Mouse (Mus musculus) urinary bladder, postnatal 25 days (tissue): ENCODE results near the gene St6galnac3.

Experiments
- DNase-seq: peaks from one replicate; pipeline ENCODE4 v3.0.0; 2022; ENCODE audit warnings: low spot score

St6galnac3 gene

DNA sequence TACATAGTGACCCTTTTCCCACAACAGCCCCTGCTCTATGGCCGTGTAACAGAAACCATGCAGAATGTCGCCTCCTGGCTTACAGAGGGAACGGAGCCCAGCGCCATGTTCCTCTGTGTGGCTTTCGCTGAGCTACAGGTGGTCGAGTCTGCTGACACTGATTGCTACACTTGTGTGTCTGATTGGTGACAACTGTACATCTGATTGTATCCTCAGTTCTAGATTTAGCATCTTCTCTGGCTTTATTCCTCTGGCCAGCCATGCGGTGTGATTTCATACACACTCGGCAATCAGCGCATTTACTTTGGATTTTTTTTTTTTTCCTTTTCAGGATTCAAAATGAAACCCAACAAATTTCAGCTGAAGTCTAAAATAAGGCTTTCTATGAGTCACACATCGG, 523.1 kb downstream of the St6galnac3 start:
- DNase-seq = no peak

DNA sequence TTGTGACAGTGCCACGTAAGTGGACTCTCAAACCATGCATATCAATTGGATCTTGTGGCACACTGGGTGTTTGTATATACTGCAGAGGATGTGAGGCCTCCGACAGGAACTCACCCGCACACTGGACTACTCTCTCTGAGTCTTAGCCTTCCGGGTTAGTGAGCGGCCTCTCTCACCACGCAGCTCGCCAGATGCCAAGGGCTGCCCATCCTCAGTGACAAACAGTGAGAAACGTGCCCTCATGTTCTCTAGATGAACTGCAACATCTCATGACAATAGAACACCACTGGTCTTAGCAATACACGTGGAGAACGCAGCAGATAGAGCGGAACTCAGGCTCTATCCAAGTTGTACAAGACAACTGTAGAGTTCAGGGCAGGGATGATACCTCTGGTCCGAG, 524.2 kb downstream of the St6galnac3 start:
- DNase-seq = no peak

DNA sequence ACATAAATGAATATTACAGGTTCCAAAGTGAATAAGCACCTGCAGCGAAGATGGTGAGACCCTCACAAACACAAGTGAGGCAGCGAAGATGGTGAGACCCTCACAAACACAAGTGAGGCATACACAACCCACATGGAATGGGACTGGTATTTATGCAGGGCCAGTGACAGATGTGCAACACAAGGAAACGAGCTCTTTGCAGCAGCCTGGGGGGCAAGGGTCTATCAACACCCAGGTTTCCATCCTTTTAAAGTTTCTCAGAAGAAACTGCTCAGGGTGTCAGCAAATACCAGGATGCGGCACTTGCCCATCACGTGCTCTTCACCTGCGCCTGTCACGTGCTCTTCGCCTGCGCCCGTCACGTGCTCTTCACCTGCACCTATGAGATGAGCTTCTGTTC, 524.9 kb downstream of the St6galnac3 start:
- no peak for DNase-seq

DNA sequence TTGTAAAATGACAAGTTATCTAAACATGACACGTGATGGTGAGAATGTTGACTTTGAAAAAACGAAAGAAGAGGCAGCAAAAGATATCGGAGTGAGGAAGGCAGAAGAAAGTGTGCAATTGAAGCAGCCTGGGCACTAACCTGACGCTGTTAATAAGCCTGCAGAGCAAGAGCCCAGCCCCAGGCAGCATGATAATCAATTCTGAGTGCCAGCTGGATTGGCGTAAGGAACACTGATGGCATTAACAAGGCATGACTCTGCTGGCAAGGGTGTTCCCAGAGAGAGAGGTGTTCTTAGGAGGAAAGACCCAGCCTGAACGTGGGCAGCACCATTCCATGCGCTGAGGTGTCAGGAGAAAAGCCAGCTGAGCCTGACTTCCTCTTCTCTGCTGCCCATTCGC, 525.7 kb downstream of the St6galnac3 start:
- no peak for DNase-seq

DNA sequence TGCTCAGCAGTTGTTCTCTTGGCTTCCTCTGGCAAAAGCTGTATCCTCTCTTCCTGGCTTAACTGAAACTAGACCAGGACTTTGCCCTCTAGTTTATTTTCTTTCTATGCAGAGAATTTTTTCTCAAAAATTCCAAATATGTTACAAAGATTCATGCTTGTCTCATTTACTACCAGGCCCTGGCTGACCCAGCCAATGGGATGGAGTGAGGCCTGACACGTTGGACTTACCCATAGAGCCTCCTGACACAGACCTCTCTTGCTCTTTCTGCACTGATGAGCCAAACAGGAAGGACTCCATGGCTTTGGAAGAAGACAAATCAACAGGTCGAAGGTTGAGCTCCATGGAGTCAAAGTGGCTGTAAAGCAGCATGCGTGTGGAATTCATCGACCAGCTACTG, 526.5 kb downstream of the St6galnac3 start:
- DNase-seq = no peak

DNA sequence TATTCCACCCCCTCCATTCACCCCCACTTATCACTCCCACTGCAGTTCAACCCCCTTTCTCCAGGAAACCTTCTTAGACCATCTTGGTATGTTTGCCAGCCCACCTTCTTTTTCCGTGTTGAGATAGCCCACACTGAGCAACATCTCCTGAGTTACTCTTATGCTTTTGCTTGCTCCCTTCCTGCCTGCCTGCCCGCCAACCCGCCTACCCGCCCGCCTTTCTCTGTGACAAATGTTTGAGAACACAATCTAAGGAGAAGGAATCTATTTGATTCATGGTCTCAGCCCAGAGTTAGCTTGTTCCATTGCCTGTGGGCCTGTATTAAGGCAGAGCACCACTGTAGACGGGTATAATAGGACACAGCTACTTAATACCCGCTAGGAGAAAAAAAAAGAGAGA, 531.9 kb downstream of the St6galnac3 start:
- no peak for DNase-seq

DNA sequence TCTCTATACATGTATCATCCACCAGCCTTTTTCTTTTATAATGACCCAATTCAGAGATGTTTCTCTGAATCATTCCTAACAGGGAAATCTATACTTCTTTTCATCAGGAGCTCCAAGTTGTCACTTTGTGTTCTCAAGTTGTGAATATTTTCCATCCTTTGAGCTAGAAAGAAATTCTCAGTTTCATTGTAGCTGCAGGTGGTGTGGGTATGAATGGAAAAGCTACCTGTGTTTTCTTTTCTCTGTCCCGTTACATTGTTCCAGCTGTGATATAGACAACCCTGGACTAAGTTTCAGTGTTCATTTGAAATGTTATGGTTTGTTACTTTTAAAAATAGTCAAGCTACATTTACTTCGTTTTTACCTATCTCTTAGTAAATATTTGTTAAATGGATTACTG, 534.2 kb downstream of the St6galnac3 start:
- DNase-seq = no peak

DNA sequence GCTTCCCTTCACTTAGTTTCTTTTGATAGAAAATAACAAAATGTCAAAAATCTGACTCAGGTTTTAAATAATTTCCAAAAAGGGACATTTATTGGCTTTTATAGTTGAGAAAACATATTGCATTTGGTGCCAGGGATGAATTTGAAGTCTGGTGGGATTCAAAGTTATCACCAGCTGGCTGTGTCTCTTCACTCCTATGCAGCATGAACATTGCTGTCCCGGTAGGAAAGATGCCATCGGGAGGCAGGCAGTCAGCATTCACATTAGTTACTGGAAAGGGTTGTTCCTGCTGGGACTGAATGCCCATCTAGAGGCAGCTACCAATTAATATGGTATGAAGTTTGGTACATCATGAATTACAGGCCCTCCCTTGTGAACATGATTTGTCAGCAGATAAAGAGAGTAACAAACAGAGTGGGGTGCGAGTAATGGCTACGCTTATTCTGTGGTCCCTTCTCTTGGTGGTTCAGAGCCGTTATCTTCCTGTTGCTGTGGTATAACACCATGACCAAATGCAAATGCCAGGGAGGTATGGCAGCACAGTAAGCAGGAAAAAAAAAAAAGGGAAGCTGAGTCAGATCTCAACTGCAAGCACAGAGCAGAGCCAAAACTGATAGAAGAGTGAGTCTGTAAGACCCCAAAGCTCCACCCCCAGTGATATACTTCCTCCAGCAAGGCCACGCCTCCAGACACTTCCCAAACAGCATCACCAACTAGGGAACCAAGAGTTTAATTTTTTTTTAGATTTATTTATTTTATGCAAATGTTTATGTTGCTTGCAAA, 535.1 kb downstream of the St6galnac3 start:
- DNase-seq = no peak

DNA sequence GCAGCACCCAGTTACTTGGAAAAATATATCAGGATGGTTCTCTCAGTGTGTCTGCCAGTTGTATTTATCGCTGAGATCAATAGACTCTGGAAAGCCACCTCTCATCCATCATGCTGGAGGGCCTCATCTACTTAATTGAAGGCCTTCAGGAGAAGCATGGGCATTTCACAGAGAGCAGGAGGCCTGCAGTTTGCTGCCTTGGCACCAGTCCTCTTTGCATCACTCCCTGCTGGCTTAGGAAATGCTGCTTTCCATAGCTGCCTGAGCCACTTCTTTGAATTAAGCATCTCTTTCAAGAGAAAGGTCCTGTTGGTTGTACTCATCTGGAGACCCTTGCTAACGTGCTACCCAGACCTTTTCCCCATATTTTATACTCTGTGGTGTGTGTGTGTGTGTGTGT, 536.8 kb downstream of the St6galnac3 start:
- no peak for DNase-seq

DNA sequence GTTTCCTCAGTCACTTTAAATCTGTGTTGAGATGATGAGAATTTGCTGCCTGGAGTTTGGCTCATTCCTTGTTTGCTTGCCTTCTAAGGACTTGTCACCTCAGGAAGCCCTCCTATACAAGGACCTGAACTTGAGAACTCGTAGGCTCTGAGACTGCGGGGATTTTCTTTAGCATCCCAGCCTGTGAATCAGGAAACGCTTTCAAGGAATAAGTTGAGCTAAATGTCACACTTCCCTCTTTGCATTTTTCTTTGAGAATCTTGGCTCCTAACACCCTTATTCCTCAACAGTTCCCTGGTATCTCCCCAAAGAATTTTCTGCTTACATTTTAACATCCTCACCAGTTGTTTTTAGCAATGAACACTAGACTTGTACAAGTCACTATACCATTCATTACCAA, 539.9 kb downstream of the St6galnac3 start:
- no peak for DNase-seq

DNA sequence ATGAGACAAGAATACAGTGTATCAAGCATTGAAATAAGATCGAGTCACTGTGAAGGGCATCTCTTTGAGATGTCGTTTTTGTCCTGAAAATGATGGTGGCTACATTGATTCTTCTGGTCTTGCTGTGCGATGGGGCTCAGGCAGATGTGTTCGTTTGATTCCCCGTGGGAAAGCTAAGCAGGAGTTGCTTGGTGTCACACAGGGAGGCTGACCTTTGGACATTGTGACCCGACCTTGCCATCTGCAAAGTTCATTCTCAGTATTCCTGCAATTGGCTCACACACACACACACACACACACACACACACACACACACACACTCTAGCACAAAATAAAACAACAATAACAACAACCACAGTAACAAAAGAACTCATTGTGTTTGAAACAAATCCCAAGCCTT, 543.7 kb downstream of the St6galnac3 start:
- no peak for DNase-seq

DNA sequence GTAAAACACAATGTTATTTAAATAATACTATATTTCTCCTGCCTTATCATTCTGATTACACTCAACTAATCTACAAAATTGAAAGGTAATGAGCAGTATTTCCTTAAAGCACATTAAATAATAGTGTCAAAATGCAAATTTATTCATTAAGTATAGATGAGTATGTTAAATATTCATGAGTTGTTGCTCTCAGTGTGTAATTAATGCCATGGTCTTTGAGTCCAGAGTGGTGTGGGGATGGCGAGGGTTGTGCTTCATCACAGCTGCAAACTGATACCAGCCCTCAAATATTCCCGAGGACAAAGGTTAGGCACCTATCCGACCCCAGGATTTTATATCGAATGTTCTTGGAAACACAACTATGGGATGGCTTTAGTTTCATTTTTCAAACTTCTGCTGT, 548.2 kb downstream of the St6galnac3 start:
- DNase-seq = no peak

DNA sequence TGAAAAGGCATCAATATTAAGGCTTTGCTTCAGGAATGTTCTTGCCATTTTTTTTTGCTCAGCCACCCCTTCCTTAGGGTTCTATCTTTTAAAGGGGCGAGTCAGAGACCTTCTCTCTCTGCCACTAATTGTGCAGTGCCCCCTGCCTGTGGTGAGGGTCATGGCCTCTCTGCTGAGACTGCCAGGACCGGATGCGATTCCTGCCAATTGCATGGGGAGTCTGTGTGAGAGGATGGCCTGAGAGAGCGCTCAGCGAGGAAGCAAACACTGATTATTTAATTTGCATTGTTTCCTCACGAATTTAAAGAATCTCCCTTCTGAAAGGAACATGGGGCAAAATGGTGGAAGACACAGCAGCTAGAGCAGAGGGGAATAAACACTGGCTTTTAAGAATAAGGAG, 548.6 kb downstream of the St6galnac3 start:
- no peak for DNase-seq

DNA sequence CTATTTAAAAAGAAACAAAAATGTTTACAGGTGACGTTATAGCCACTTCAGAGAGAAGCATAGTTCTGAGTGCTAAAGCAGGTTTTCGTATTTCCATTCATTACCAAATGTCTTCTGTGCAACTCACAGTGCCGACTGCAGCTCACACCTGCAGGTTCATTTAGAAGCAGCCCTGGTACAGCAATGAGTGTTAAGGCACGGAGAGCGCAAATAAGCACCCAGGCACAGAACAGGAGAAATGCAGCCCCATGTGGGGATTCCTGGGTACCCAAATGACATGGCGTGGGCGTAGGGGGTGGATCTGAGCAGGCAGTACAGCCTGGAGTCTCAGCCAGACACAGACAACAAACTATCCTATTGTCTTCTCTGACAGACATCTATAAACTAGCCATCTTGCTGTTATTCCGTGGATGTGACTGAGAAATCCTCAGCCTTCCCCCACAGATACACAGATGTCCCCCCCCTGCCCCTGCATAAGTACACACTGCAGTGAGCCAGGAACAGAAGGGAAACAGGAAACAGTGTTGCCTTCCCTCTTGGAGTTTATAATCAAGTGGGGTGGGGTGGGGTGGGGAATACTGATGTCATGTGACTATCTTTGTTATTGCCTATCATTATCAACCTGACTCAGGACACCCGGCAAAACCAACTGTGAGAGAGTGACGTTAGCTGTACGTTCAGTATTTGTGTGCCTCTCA, 550.5 kb downstream of the St6galnac3 start:
- no peak for DNase-seq

DNA sequence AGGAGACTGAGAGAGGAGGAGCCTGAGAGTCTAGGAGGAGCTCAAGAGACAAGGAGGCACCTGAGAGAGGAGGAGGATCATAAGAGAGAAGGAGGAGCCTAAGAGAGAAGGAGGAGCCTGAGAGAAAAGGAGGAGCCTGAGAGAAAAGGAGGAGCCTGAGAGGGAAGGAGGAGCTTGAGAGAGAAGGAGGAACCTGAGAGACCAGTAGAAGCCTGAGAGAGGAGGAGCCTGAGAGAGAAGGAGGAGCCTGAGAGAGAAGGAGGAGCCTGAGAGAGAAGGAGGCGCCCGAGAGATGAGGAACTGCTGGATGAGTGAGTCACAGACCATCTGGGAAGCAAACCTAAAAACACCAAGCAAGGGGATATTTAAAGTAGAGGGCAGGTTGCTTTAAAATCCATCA, 551.4 kb downstream of the St6galnac3 start:
- no peak for DNase-seq

DNA sequence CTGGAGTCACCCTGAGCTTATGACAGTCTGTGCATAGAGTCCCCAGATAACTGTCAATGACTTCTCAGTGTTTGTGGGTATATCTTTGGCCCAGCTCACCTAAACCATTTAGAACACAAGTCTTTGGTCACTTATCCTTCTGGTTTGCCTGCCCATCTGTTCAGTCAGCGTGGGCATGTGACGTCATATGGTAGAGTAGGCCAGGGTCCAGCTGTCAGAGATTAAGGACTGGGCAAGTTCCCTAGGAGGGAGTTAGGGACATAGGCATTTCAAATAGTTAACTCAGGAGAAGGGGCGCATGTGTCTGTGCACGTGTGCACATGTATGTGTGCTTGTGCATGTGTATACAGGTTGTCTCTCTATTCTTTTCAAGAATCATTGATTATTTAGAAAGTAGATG, 554.8 kb downstream of the St6galnac3 start:
- no peak for DNase-seq

DNA sequence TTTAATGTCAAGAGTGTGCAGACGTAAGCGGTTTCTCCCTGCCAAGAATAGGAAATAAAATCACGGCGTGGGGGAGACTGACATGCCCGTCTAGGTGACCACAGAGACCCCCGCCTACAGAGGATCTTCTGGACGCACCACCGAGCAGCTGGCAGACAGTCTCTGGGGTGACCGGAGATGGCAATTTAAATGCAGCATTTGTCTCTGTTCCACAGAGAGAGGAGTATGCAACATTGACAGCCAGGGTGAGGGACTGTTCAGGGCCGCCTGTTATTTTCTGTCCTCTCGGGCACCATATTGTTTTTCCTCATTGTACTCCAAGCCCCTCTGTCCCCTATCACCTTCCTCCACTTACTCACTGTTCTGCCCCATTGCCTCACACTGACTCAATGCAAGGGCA, 555.2 kb downstream of the St6galnac3 start:
- no peak for DNase-seq

DNA sequence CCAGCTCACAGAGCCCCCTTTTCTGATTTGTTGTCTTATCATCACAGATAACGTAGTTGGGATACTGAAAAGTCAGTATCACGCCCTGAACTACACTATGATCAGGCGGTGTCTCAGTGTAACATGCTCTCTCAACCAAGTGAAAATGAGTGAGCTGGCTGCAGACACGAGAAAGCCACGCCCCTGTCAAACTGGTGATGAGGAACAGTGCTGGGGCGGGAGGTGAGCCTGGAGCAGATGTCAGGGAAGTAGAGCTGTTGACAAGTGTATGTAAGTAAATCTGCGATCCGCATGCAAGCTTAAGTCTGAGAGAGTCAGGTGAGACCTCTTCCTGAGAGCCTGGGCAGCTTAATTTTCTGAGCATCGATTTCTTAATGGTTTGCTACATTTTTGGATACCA, 563.3 kb downstream of the St6galnac3 start:
- DNase-seq = no peak

DNA sequence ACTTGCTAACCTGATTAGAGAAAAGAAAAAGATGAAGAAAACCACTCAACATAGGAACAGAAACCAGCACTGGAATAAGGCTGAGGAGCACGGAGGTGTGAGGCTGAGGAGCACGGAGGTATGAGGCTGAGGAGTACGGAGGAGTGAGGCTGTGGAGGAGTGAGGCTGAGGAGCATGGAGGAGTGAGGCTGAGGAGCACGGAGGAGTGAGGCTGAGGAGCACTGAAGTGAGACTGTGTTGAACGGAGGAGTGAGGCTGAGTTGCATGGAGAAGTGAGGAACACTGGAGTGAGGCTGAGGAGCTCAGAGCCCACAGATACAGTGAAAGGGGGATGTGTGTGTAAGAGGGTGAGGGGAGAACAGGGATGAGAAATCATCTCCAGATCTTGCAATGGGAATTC, 564.3 kb downstream of the St6galnac3 start:
- DNase-seq = no peak

DNA sequence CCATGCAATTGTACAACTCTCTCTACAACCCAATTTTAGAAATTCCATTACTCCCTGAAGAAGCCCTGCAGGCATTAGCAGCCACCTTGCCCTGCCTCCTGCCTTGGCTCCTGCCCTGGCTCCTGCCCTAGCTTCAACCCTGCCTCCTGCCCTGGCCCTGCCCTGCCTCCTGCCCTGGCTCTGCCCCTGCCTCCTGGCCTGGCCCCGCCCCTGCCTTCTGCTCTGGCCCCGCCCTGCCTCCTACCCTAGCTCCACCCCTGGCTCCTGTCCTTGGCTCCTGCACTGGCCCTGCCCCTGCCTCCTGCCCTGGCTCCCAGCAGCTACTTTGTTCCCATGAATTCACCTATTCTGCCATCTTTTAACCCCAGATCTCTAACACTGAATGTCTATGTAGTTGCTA, 576.1 kb downstream of the St6galnac3 start:
- no peak for DNase-seq
